Mouse (Mus musculus) left cerebral cortex, postnatal 25 days (tissue): ENCODE results near the gene Tmem213. TPM values are rescaled to one million over a fixed set of nuclear protein-coding genes. Genes with fewer than 3 reads are reported as not detected.

ENCODE experiments used
- DNase-seq, 2 experiments: peaks; one replicate each; pipeline ENCODE4 v3.0.0; 2022; ENCODE audit warnings: low spot score in 2 of 2, mixed read lengths in 1 of 2
- intact Hi-C: fragments of 180-260 bp; cut with DNase I; formaldehyde crosslinking; loops from one replicate; pipeline ENCODE4 v1.15.1; 2025
- total RNA-seq, 2 experiments: library from RNA; stranded (reverse); gene quantifications; 2 replicates each; pipeline ENCODE4 v1.2.3; 2021

The Tmem213 gene
- total RNA-seq: not detected

- no peak for DNase-seq
- intact Hi-C loops: no loop called here
Observed at GRCm38 (mm10) chr6:38109160-38109795, at the start of gene Tmem213. Tmem213 (plus strand) TSS chr6:38109255.

DNA sequence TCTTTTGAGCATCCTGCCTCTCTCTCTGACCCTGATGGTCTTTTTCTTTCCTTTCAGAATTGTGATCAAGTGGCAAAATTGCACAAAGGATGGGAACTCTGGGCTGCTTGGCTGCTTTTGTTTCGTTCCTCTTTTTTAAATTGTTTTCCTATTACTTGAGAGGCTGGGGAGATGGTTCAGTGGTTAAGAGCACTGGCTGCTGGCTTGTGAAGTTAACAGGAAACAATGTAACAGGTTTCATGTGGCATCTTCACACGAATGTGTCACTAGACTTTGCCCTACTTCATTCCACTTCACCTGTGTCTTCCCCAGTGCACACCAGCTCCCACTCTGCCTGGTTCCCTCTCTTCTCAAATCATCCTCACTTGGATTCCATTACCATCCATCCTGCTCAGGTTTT is 44.4 kb upstream of the Tmem213 start:
- no peak for DNase-seq
- intact Hi-C loops: loop anchor here (5.0 kb wide), 1 partner anchor 192 kb away; the partner anchor contains the start of gene Trim24

GRCm38 (mm10) chr6:38065122-38065500 is 43.9 kb upstream of the Tmem213 start:
- DNase-seq: peak; percentile 44 to 85
- intact Hi-C loops: loop anchor here (5.0 kb wide), 1 partner anchor 193 kb away; the partner anchor contains the start of gene Trim24

DNA sequence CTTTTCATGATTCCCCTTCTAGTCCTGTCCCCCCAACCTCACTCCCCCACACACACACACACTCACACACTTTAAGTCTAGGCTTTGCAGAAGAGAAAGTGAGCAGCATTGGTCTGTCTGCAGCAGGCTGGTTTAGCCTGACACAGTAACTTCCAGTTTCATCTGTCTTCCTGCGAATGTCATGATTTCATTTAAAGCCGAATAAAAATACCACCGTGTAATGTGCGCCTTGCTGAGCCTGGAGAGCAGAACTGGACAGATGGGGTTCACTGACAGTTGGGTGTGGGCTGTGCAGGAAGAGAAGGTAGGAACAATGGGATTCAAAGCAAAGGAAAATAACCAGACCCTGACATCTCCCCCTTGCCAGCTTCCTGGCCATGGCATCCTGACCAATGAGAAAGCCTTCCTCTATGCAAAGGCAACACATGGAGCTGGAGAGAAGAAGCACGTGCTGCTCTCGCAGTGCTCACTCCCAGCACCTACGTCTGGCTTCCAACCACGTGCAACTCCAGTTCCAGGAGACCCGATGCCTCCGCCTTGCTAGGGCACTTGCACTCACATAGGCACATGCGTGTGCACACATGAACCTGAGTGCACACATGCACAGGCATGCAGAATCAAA is 43.4 kb upstream of the Tmem213 start:
- intact Hi-C loops: loop anchor here (1.0 to 5.0 kb wide), 4 partner anchors 58 to 601 kb away; partner anchors contain the start of gene Trim24
- peak; percentile 50 to 81 for DNase-seq

DNA sequence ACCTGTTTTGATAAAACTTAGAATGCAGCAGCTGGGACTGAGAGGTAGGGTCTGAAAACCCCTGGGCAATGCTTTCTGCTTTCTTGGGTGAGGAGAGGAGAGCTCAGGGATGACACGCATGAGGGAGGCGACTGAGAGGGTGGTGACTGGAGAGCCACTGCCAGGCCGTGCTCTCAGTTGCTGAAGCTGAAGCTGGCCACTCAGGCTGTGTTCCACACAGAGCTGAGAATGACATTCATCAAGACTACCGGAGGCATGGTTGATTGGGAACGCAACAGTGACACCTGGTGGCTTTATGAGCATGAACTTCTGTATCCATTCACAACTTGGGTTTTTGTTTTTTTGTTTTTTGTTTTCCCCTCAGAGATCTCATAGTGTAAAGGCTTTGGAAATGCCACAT is 42.8 kb upstream of the Tmem213 start:
- intact Hi-C loops: loop anchor here (1.0 to 5.0 kb wide), 4 partner anchors 59 to 601 kb away; partner anchors contain the start of gene Trim24
- DNase-seq: peak; percentile 72 to 73

- intact Hi-C loops: no loop called here
- DNase-seq: no peak
Observed at GRCm38 (mm10) chr6:38071256-38071655, 37.8 kb upstream of the Tmem213 start.

- DNase-seq: no peak
- intact Hi-C loops: no loop called here
Observed at GRCm38 (mm10) chr6:38072137-38072796, 36.8 kb upstream of the Tmem213 start.

- no peak for DNase-seq
Observed at GRCm38 (mm10) chr6:38073592-38073991, 35.5 kb upstream of the Tmem213 start.

DNA sequence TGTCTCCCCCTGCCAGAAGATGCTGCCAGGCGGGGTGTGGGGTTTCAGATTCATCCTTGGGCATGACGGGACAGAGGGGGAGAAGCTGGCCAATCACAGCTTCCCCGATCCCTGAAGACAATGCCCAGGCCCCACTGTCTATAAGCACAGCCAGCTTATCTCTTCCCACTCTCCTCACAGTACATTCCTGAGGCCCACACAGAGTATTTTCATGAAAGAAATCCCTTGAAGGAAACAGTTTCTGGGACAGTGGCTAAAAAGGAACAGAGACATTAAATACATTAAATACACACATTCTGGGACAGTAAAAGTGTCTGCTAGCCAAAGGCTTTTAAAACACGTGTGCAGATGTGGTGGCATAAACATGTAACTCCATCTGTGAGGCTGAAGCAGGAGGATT is 28.7 kb upstream of the Tmem213 start:
- intact Hi-C loops: no loop called here
- DNase-seq: peak in 1 of 2 experiments; percentile 53

More at GRCm38 (mm10) chr6:38073592-38073991, 35.5 kb upstream of the Tmem213 start:
- intact Hi-C loops: no loop called here

- no peak for DNase-seq
- intact Hi-C loops: no loop called here
Observed at GRCm38 (mm10) chr6:38081727-38082341, 27.2 kb upstream of the Tmem213 start.

- DNase-seq: no peak
- intact Hi-C loops: no loop called here
Observed at GRCm38 (mm10) chr6:38083204-38083603, 25.9 kb upstream of the Tmem213 start.

DNA sequence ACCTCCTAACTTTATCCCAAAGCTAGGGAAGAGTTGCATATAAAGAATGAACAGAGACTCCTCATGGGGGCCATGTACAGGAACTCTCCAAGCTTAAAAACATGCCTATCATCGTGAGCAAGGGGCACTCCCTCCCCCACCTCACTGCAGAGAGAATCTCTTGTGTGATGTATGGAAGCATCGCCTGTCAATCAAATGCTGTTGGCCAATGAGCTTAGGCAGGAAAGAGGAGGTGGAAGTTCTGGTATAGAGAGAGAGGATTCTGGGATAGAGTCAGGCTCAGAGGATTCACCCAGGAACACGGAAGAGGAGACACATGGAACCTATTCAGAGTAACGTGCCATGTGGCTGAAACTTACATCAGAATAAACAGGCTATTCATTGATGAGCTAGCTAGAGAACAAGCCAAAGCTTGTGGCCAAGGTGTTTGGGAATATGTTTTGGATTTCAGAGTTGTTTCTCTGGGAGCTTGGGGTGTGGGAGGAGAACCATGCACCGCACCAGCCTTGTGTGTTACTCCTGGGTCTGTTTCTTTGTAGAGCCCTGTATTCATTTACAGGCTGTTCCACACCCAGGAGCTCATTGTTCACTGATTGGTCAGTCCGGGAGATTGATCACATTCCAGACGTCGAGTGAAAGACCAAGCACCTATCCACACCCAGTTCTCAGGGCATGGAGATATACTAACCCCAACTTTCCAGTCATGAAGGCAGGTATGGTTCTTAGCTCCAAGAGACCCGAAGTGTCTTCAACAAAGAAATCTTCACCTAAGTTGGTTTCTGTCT is 21.6 kb upstream of the Tmem213 start:
- intact Hi-C loops: no loop called here
- no peak for DNase-seq

DNA sequence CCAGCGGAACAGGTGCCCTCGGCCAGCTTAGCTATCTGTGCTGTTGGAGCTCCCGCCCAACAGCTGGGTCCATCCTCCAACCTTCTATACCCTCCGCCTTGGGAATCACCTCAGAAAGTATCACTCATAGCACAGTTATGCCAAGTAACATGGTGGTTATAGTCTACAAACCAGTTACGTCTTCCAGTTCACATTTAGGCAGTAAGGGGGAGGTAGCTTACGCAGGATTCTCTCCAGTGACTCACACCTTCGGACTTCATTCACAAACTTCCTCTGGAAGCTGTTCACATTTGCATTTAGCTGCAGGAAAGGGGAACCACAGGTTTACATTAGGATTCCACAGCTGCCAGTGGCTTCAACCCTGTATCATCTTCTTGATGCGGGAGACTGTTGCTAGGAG is 16.5 kb upstream of the Tmem213 start:
- intact Hi-C loops: no loop called here
- peak in 1 of 2 experiments; percentile 57 for DNase-seq

DNA sequence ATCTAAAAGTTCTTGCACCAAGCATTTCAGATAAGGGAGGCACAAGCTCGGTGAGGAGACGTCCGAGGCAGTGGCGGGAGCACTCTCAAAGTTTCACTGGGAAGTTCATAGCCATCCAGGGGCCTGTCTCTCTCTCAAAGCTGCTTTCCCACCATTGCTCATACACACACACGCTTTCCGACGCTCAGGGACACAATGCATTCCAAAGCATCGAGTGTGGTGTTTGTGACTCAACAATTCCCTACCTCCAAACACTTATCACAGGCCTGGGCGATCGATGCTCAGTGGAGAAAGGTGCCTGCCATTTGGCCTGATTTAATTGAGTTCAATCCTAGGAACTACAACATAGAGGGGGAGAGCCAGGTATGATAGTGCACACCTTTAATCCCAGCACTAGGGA is 14.4 kb upstream of the Tmem213 start:
- intact Hi-C loops: no loop called here
- DNase-seq: no peak

DNA sequence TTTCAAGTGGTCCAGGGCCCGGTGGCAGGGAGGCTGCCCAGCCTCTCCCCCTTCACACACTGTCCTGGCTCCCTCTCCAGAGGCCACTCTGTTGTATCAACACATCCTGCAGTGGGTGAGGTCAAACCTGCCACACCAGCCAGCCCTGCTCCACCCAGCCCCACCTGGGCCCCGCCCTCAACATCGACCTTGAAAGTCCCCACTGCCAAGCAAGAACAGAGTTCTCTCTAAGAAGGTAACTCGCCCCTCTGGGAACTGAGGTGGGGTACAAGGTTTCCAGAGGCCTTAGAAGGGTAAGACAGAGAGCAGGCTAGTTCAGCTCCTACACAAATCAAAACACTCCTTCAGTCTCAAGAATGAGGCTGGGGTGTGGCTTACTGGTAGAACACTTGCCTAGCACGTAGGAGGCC is 12.1 kb upstream of the Tmem213 start:
- no peak for DNase-seq
- intact Hi-C loops: no loop called here

GRCm38 (mm10) chr6:38102216-38102795 is 6.7 kb upstream of the Tmem213 start:
- no peak for DNase-seq
- intact Hi-C loops: no loop called here

- DNase-seq: no peak
- intact Hi-C loops: no loop called here
Observed at GRCm38 (mm10) chr6:38103775-38104174, 5.3 kb upstream of the Tmem213 start.

DNA sequence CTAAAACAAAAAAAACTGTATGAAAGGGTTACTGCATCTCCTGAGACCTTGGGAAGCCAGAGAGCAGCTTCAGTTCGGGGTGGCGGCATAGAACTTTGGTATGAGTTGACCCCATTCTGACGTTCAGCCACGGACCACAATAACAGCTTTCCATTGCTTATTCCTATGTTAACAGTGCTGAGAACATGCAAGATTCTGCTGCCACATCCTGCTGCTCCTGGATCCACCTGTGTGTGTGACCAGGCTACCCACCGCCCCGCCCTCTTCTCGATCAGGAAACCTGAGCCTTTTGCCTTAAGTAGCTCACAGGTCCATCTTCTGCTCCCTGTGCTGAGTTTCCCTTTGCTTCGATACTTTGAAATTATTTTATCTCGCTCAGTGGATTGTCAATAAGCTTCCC is 3.1 kb upstream of the Tmem213 start:
- no peak for DNase-seq
- intact Hi-C loops: no loop called here

DNA sequence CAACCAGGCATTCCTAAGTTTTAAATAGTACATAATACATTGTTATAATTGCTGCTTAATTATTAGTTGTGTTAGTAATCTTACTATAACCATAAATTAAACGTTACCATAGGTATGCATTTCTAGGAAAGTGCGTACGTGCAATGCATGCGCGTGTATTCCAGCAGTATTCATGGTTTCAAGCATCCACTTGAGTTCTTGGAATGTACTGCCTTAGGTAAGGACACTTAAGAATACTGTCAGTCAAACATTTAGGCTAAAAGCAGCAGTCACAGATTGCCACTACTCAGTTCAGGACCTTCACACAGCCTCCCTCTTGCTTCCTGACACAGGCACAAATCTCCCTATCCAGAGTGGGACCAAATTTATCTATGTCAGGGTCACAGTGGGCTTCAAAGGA is 606 bp upstream of the Tmem213 start:
- DNase-seq: no peak
- intact Hi-C loops: no loop called here
